Mouse (Mus musculus): ENCODE results near the gene Tram2. TPM values are rescaled to one million over a fixed set of nuclear protein-coding genes. Genes with fewer than 3 reads are reported as not detected.

The Tram2 gene
- polyA plus RNA-seq, 1 experiment: 6.7 TPM

- 17% methylated on average over 6 of the region's 6 CpGs for WGBS
- H3K4me1 ChIP-seq (ENCODE audit: control insufficient read depth, insufficient read depth, low read length): no peaks in the 10 kb centered on the region; the same call in 1 of the 2 replicates
- TF ChIP-seq CTCF (IDR thresholded peaks at IDR 0.05; ENCODE audit: control insufficient read depth, insufficient read depth, low read length): no peak
- no peak overlapping the region for H3K4me3 ChIP-seq (replicated peaks; ENCODE audit: control insufficient read depth, low read depth, low read length)
- H3K27ac ChIP-seq (ENCODE audit: control insufficient read depth, insufficient read depth, low read depth, low read length, poor library complexity): no peak overlapping the region
Observed at GRCm38 (mm10) chr1:21089661-21090117, 10.7 kb upstream of the Tram2 start.

- 75% methylated on average over 5 of the region's 5 CpGs for WGBS
- Histone ChIP-seq H3K4me3 (replicated peaks; ENCODE audit: control insufficient read depth, low read depth, low read length) (no peak overlapping the region), H3K4me1 (ENCODE audit: control insufficient read depth, insufficient read depth, low read length) (no peaks in the 10 kb centered on the region), H3K27ac (ENCODE audit: control insufficient read depth, insufficient read depth, low read depth, low read length, poor library complexity) (no peak overlapping the region)
- TF ChIP-seq CTCF (IDR thresholded peaks at IDR 0.05; ENCODE audit: control insufficient read depth, insufficient read depth, low read length): no peak
Observed at GRCm38 (mm10) chr1:21086291-21086690, 7.3 kb upstream of the Tram2 start.

- Histone ChIP-seq H3K4me3 (replicated peaks; ENCODE audit: control insufficient read depth, low read depth, low read length) (no peak overlapping the region), H3K4me1 (ENCODE audit: control insufficient read depth, insufficient read depth, low read length) (no peaks in the 10 kb centered on the region; the same call in 1 of the 2 replicates), H3K27ac (ENCODE audit: control insufficient read depth, insufficient read depth, low read depth, low read length, poor library complexity) (no peak overlapping the region)
- WGBS: 27% methylated on average over 2 of the region's 2 CpGs
- TF ChIP-seq POLR2A (IDR thresholded peaks at IDR 0.05; ENCODE audit: borderline replicate concordance, control insufficient read depth, low read depth, low read length): no peak
- TF ChIP-seq CTCF (IDR thresholded peaks at IDR 0.05; ENCODE audit: control insufficient read depth, insufficient read depth, low read length): no peak
Observed at GRCm38 (mm10) chr1:21084661-21085060, 5.6 kb upstream of the Tram2 start.

- Histone ChIP-seq H3K4me3 (replicated peaks; ENCODE audit: control insufficient read depth, low read depth, low read length) (no peak overlapping the region), H3K27ac (ENCODE audit: control insufficient read depth, insufficient read depth, low read depth, low read length, poor library complexity) (no peak overlapping the region), H3K4me1 (ENCODE audit: control insufficient read depth, insufficient read depth, low read length) (peaks cover 1% of the 10 kb centered on the region; the same call in 1 of the 2 replicates)
- 95% methylated on average over 12 of the region's 12 CpGs for WGBS
- TF ChIP-seq POLR2A (IDR thresholded peaks at IDR 0.05; ENCODE audit: borderline replicate concordance, control insufficient read depth, low read depth, low read length) (no peak), CTCF (IDR thresholded peaks at IDR 0.05; ENCODE audit: control insufficient read depth, insufficient read depth, low read length) (no peak)
Observed at GRCm38 (mm10) chr1:21080362-21080761, 1.3 kb upstream of the Tram2 start.

- TF ChIP-seq POLR2A (IDR thresholded peaks at IDR 0.05; ENCODE audit: borderline replicate concordance, control insufficient read depth, low read depth, low read length): 0 out of 2 replicates have a peak, but pooled peaks have one; percentile 17
- TF ChIP-seq CTCF (IDR thresholded peaks at IDR 0.05; ENCODE audit: control insufficient read depth, insufficient read depth, low read length): no peak
- under 1% methylated on average over 36 of the region's 36 CpGs for WGBS
- peaks cover 1% of the 10 kb centered on the region; the same call in 1 of the 2 replicates for H3K4me1 ChIP-seq (ENCODE audit: control insufficient read depth, insufficient read depth, low read length)
Observed at GRCm38 (mm10) chr1:21078481-21079214, 381 bp downstream of the Tram2 start.

GRCm38 (mm10) chr1:21077619-21078018, 1.4 kb downstream of the Tram2 start:
- no peak overlapping the region for H3K27ac ChIP-seq (ENCODE audit: control insufficient read depth, insufficient read depth, low read depth, low read length, poor library complexity)
- H3K4me1 ChIP-seq (ENCODE audit: control insufficient read depth, insufficient read depth, low read length): peaks cover 1% of the 10 kb centered on the region; the same call in 1 of the 2 replicates
- TF ChIP-seq CTCF (IDR thresholded peaks at IDR 0.05; ENCODE audit: control insufficient read depth, insufficient read depth, low read length) (no peak), POLR2A (IDR thresholded peaks at IDR 0.05; ENCODE audit: borderline replicate concordance, control insufficient read depth, low read depth, low read length) (no peak)
- 62% methylated on average over 7 of the region's 7 CpGs for WGBS
- H3K4me3 ChIP-seq (replicated peaks; ENCODE audit: control insufficient read depth, low read depth, low read length): no peak overlapping the region

More at GRCm38 (mm10) chr1:21078481-21079214, 381 bp downstream of the Tram2 start:
- H3K27ac ChIP-seq (ENCODE audit: control insufficient read depth, insufficient read depth, low read depth, low read length, poor library complexity): no peak overlapping the region
- peak overlapping the region; percentile 77 for H3K4me3 ChIP-seq (replicated peaks; ENCODE audit: control insufficient read depth, low read depth, low read length)

GRCm38 (mm10) chr1:21077191-21077590, 1.8 kb downstream of the Tram2 start:
- 57% methylated on average over 5 of the region's 5 CpGs for whole genome bisulfite sequencing

GRCm38 (mm10) chr1:21075986-21076495, 3.0 kb downstream of the Tram2 start:
- TF ChIP-seq CTCF (IDR thresholded peaks at IDR 0.05; ENCODE audit: control insufficient read depth, insufficient read depth, low read length) (no peak), POLR2A (IDR thresholded peaks at IDR 0.05; ENCODE audit: borderline replicate concordance, control insufficient read depth, low read depth, low read length) (no peak)
- no peak overlapping the region for H3K4me3 ChIP-seq (replicated peaks; ENCODE audit: control insufficient read depth, low read depth, low read length)
- WGBS: 70% methylated on average over 6 of the region's 6 CpGs
- peaks cover 1% of the 10 kb centered on the region; the same call in 1 of the 2 replicates for H3K4me1 ChIP-seq (ENCODE audit: control insufficient read depth, insufficient read depth, low read length)
- H3K27ac ChIP-seq (ENCODE audit: control insufficient read depth, insufficient read depth, low read depth, low read length, poor library complexity): no peak overlapping the region

More at GRCm38 (mm10) chr1:21077191-21077590, 1.8 kb downstream of the Tram2 start:
- peaks cover 1% of the 10 kb centered on the region; the same call in 1 of the 2 replicates for H3K4me1 ChIP-seq (ENCODE audit: control insufficient read depth, insufficient read depth, low read length)
- H3K4me3 ChIP-seq (replicated peaks; ENCODE audit: control insufficient read depth, low read depth, low read length): no peak overlapping the region
- H3K27ac ChIP-seq (ENCODE audit: control insufficient read depth, insufficient read depth, low read depth, low read length, poor library complexity): no peak overlapping the region
- no peak for TF ChIP-seq CTCF (IDR thresholded peaks at IDR 0.05; ENCODE audit: control insufficient read depth, insufficient read depth, low read length)
- TF ChIP-seq POLR2A (IDR thresholded peaks at IDR 0.05; ENCODE audit: borderline replicate concordance, control insufficient read depth, low read depth, low read length): no peak

All from bone marrow, adult 2 months (tissue).